Mouse (Mus musculus): ENCODE results near the gene Gnptab. TPM values are rescaled to one million over a fixed set of nuclear protein-coding genes. Genes with fewer than 3 reads are reported as not detected.
A peak's percentile ranks its signal among the peaks of the same experiment; 100 is the strongest.
"Not testable (repeated sequence)": the region's sequence is repeated elsewhere in the genome, so short reads cannot be mapped to it uniquely, and the experiment has no call there.

Gene Gnptab
- total and polyA plus RNA-seq, 3 experiments, result 2.7 to 50.8 (median 41.0) TPM

- DNase-seq (ENCODE audit: low spot score) (no peak), ATAC-seq (ENCODE audit: extremely low read depth, insufficient number of reproducible peaks, low FRiP score, poor library complexity, severe bottlenecking) (no peak)
- H3K27me3 ChIP-seq (ENCODE audit: insufficient read depth, low read length), result peaks cover 12% of the 10 kb centered on the region; the same call in 1 of the 2 replicates
- H3K4me3 ChIP-seq (ENCODE audit: low read depth, low read length), result peak overlapping the region; percentile 52; the same call in 1 of the 2 replicates
- peaks cover 3% of the 10 kb centered on the region for H3K4me1 ChIP-seq (ENCODE audit: insufficient read depth, low read depth, low read length)
- H3K9me3 ChIP-seq (replicated peaks), result peaks cover 3% of the 10 kb centered on the region; the same call in 1 of the 2 replicates
- no peaks in the 10 kb centered on the region for H3K36me3 ChIP-seq (replicated peaks)
- no peak for TF ChIP-seq GATA1 (IDR thresholded peaks at IDR 0.05; ENCODE audit: borderline replicate concordance, low read length)
- no peak for TF ChIP-seq TAL1 (conservative IDR thresholded peaks at IDR 0.05; ENCODE audit: low read depth, low read length)
- TF ChIP-seq POLR2AphosphoS5 (IDR thresholded peaks at IDR 0.05; ENCODE audit: insufficient replicate concordance, low read depth, low read length), result no peak
- TF ChIP-seq GATA2 (IDR thresholded peaks at IDR 0.05; ENCODE audit: borderline replicate concordance, low read depth, low read length), result no peak
- no peak for TF ChIP-seq CTCF (IDR thresholded peaks at IDR 0.05; ENCODE audit: low read depth, low read length)
These were observed 21.9 kb upstream of the Gnptab start for GRCm38 (mm10) chr10:88356983-88357559.

GRCm38 (mm10) chr10:88362218-88362617 is 16.7 kb upstream of the Gnptab start:
- DNase-seq (ENCODE audit: low spot score) (no peak), ATAC-seq (ENCODE audit: extremely low read depth, insufficient number of reproducible peaks, low FRiP score, poor library complexity, severe bottlenecking) (no peak)
- no peak for TF ChIP-seq TAL1 (conservative IDR thresholded peaks at IDR 0.05; ENCODE audit: low read depth, low read length)
- Histone ChIP-seq H3K4me1 (ENCODE audit: insufficient read depth, low read depth, low read length) (no peaks in the 10 kb centered on the region), H3K27me3 (ENCODE audit: insufficient read depth, low read length) (peaks cover 12% of the 10 kb centered on the region; the same call in 1 of the 2 replicates), H3K9me3 (replicated peaks) (no peaks in the 10 kb centered on the region), H3K4me3 (ENCODE audit: low read depth, low read length) (no peak overlapping the region), H3K36me3 (replicated peaks) (no peaks in the 10 kb centered on the region)

GRCm38 (mm10) chr10:88364221-88364620 is 14.7 kb upstream of the Gnptab start:
- ATAC-seq (ENCODE audit: extremely low read depth, insufficient number of reproducible peaks, low FRiP score, poor library complexity, severe bottlenecking), result no peak
- no peaks in the 10 kb centered on the region for H3K36me3 ChIP-seq (replicated peaks)
- H3K4me3 ChIP-seq (ENCODE audit: low read depth, low read length), result no peak overlapping the region
- TF ChIP-seq TAL1 (conservative IDR thresholded peaks at IDR 0.05; ENCODE audit: low read depth, low read length), result no peak
- TF ChIP-seq POLR2AphosphoS5 (IDR thresholded peaks at IDR 0.05; ENCODE audit: insufficient replicate concordance, low read depth, low read length), result no peak
- no peak for TF ChIP-seq CTCF (IDR thresholded peaks at IDR 0.05; ENCODE audit: low read depth, low read length)
- no peak for TF ChIP-seq GATA1 (IDR thresholded peaks at IDR 0.05; ENCODE audit: borderline replicate concordance, low read length)
- no peak for TF ChIP-seq GATA2 (IDR thresholded peaks at IDR 0.05; ENCODE audit: borderline replicate concordance, low read depth, low read length)
- 0 out of 2 replicates have a peak, but pooled peaks cover 2% of the 10 kb centered on the region for H3K4me1 ChIP-seq (ENCODE audit: insufficient read depth, low read depth, low read length)
- no peak for DNase-seq (ENCODE audit: low spot score)
- no peaks in the 10 kb centered on the region for H3K9me3 ChIP-seq (replicated peaks)
- 0 out of 2 replicates have a peak, but pooled peaks cover 9% of the 10 kb centered on the region for H3K27me3 ChIP-seq (ENCODE audit: insufficient read depth, low read length)

GRCm38 (mm10) chr10:88369233-88369632 is 9.7 kb upstream of the Gnptab start:
- ATAC-seq (ENCODE audit: extremely low read depth, insufficient number of reproducible peaks, low FRiP score, poor library complexity, severe bottlenecking) (no peak), DNase-seq (ENCODE audit: low spot score) (no peak)
- 0 out of 2 replicates have a peak, but pooled peaks cover 2% of the 10 kb centered on the region for H3K4me1 ChIP-seq (ENCODE audit: insufficient read depth, low read depth, low read length)
- H3K36me3 ChIP-seq (replicated peaks), result no peaks in the 10 kb centered on the region
- H3K9me3 ChIP-seq (replicated peaks), result no peaks in the 10 kb centered on the region
- TF ChIP-seq TAL1 (conservative IDR thresholded peaks at IDR 0.05; ENCODE audit: low read depth, low read length) (no peak), POLR2AphosphoS5 (IDR thresholded peaks at IDR 0.05; ENCODE audit: insufficient replicate concordance, low read depth, low read length) (no peak), GATA2 (IDR thresholded peaks at IDR 0.05; ENCODE audit: borderline replicate concordance, low read depth, low read length) (no peak), GATA1 (IDR thresholded peaks at IDR 0.05; ENCODE audit: borderline replicate concordance, low read length) (no peak), CTCF (IDR thresholded peaks at IDR 0.05; ENCODE audit: low read depth, low read length) (no peak)
- H3K4me3 ChIP-seq (ENCODE audit: low read depth, low read length), result no peak overlapping the region
- 0 out of 2 replicates have a peak, but pooled peaks cover 4% of the 10 kb centered on the region for H3K27me3 ChIP-seq (ENCODE audit: insufficient read depth, low read length)

- Histone ChIP-seq H3K9me3 (replicated peaks) (no peaks in the 10 kb centered on the region), H3K27me3 (ENCODE audit: insufficient read depth, low read length) (peaks cover 7% of the 10 kb centered on the region; the same call in 1 of the 2 replicates), H3K4me3 (ENCODE audit: low read depth, low read length) (no peak overlapping the region), H3K36me3 (replicated peaks) (no peaks in the 10 kb centered on the region), H3K4me1 (ENCODE audit: insufficient read depth, low read depth, low read length) (peaks cover 7% of the 10 kb centered on the region; the same call in 1 of the 2 replicates)
- ATAC-seq (ENCODE audit: extremely low read depth, insufficient number of reproducible peaks, low FRiP score, poor library complexity, severe bottlenecking) (no peak), DNase-seq (ENCODE audit: low spot score) (no peak)
- TF ChIP-seq CTCF (IDR thresholded peaks at IDR 0.05; ENCODE audit: low read depth, low read length) (peak; percentile 43; the same call in 1 of the 2 replicates), GATA1 (IDR thresholded peaks at IDR 0.05; ENCODE audit: borderline replicate concordance, low read length) (no peak)
These were observed 7.1 kb upstream of the Gnptab start for GRCm38 (mm10) chr10:88371793-88372192.

- DNase-seq (ENCODE audit: low spot score) (no peak), ATAC-seq (ENCODE audit: extremely low read depth, insufficient number of reproducible peaks, low FRiP score, poor library complexity, severe bottlenecking) (no peak)
- Histone ChIP-seq H3K27me3 (ENCODE audit: insufficient read depth, low read length) (peaks cover 7% of the 10 kb centered on the region; the same call in 1 of the 2 replicates), H3K4me3 (ENCODE audit: low read depth, low read length) (no peak overlapping the region), H3K4me1 (ENCODE audit: insufficient read depth, low read depth, low read length) (peaks cover 12% of the 10 kb centered on the region; the same call in 1 of the 2 replicates), H3K36me3 (replicated peaks) (no peaks in the 10 kb centered on the region), H3K9me3 (replicated peaks) (no peaks in the 10 kb centered on the region)
- no peak for TF ChIP-seq POLR2AphosphoS5 (IDR thresholded peaks at IDR 0.05; ENCODE audit: insufficient replicate concordance, low read depth, low read length)
- TF ChIP-seq GATA2 (IDR thresholded peaks at IDR 0.05; ENCODE audit: borderline replicate concordance, low read depth, low read length), result no peak
- no peak for TF ChIP-seq CTCF (IDR thresholded peaks at IDR 0.05; ENCODE audit: low read depth, low read length)
- no peak for TF ChIP-seq TAL1 (conservative IDR thresholded peaks at IDR 0.05; ENCODE audit: low read depth, low read length)
- TF ChIP-seq GATA1 (IDR thresholded peaks at IDR 0.05; ENCODE audit: borderline replicate concordance, low read length), result no peak
These were observed 6.5 kb upstream of the Gnptab start for GRCm38 (mm10) chr10:88372436-88372835.

GRCm38 (mm10) chr10:88372945-88373344 is 6.0 kb upstream of the Gnptab start:
- H3K27me3 ChIP-seq (ENCODE audit: insufficient read depth, low read length); DNase-seq (ENCODE audit: low spot score); H3K9me3 ChIP-seq (replicated peaks); H3K4me3 ChIP-seq (ENCODE audit: low read depth, low read length); H3K36me3 ChIP-seq (replicated peaks); ATAC-seq (ENCODE audit: extremely low read depth, insufficient number of reproducible peaks, low FRiP score, poor library complexity, severe bottlenecking): not testable (repeated sequence)
- peaks cover 16% of the 10 kb centered on the region; the same call in 1 of the 2 replicates for H3K4me1 ChIP-seq (ENCODE audit: insufficient read depth, low read depth, low read length)

All from G1E (cell line).